Mouse (Mus musculus) megakaryocyte progenitor cell, adult 5-6 weeks (primary cell): ENCODE results near the gene Kri1. TPM values are rescaled to one million over a fixed set of nuclear protein-coding genes. Genes with fewer than 3 reads are reported as not detected.
"Not testable (repeated sequence)": the region's sequence is repeated elsewhere in the genome, so short reads cannot be mapped to it uniquely, and the experiment has no call there.

Experiments used
- ATAC-seq: replicated peaks from 2 replicates; pipeline ENCODE4 v1.8.0; 2016; ENCODE audit warnings: mild to moderate bottlenecking, moderate TSS enrichment, inconsistent platforms; ENCODE audit not compliant: poor library complexity
- total RNA-seq, 2 experiments: library from RNA; stranded (forward) in 1 of 2; stranded (reverse) in 1 of 2; fragments of 157-497, 149-512 nt in 1 of 2; fragments of 200-1000 nt in 1 of 2; gene quantifications; 2 replicates each; pipeline versions ENCODE4 v1.2.3 to v1.2.4; 2015 to 2017

Gene Kri1
- total RNA-seq (2015) (33.8 and 38.8 TPM in 2 replicates), total RNA-seq (2017) (83.1 and 87.6 TPM in 2 replicates)

DNA sequence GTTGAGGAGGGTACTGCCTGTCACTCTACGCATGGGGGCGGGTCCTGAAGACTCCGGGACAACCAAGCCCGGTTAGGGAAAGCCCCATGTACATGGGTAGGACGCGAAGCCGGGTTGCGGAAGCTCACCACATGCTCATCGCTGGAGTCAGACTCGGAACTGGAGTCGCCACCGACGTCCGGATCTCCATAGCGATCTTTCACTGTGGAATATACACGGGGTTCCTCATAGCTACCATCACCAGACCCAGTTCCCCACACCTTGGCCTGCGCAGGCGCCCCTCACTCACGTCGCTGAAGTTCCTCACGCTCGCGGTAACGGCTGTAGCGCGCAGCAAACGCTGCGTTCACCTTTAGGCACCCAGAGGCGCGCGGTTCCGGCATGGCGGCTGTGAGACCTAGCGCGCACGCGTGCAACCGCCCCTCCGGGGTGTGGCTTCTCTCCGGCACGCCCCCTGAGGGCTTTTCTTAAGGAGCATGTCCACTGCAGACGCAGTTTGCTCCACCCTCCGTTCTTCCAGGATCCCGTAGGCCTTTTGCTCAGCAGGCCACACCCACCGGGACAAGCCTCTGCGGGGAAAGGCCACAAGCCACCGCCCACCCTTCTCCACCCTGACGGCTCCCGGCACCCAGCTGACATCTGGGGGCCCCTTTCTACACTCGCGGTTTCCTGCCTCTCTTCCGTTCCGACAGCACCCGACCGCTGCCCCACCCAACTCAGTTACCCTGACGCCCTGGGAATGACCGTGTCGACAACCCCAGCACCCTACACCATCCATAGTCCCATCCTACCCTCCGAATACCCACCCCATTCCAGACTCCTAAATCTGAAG lies at the start of gene Kri1:
Gene Kri1, minus strand, starts transcription at position 399 of the 832 bp plus-strand sequence.
- ATAC-seq, result peak; percentile 67

DNA sequence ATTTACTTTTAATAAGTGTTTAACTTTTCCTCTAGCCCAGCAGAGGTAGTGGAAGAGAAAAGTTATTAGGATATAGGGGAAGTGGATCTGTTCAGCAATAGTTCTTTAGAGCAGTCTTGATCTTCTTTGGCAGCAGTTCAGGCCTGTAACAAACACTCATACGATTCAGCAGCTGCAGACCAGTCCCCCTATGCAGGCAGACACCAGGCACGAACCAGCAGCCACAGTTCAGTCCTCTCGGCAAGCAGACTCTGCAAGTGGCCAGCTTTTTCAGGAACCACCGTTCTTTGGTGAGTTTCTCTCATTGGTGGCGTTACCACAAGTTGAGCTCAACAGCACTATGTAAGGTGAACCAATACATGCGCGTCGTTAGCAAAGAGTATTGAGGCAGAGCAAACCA lies 48.7 kb upstream of the Kri1 start:
- no peak for ATAC-seq

GRCm38 (mm10) chr9:21335391-21335790 lies 47.6 kb upstream of the Kri1 start:
- ATAC-seq, result no peak

DNA sequence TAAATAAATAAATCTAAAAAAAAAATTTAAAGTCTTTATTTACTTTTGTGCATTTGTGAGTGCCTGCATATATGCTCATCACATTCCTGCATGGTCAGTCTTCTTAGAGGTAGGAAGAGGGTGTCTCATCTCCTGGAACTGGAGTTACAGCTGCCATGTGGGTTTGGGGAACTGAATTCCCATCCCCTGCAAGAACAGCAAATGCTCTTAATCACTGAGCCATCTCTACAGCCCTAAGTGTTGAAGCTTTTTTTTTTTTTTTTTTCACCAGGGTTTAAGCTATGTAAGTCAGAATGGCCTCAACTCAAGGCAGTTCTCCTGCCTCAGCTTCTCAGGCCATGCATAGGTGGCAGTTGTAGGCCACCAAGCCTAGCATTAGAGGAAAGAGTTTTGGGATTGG lies 47.0 kb upstream of the Kri1 start:
- no peak for ATAC-seq

GRCm38 (mm10) chr9:21333523-21333922 lies 45.8 kb upstream of the Kri1 start:
- no peak for ATAC-seq

- peak; percentile 73 for ATAC-seq
These were observed 44.6 kb upstream of the Kri1 start for GRCm38 (mm10) chr9:21332161-21333061.

DNA sequence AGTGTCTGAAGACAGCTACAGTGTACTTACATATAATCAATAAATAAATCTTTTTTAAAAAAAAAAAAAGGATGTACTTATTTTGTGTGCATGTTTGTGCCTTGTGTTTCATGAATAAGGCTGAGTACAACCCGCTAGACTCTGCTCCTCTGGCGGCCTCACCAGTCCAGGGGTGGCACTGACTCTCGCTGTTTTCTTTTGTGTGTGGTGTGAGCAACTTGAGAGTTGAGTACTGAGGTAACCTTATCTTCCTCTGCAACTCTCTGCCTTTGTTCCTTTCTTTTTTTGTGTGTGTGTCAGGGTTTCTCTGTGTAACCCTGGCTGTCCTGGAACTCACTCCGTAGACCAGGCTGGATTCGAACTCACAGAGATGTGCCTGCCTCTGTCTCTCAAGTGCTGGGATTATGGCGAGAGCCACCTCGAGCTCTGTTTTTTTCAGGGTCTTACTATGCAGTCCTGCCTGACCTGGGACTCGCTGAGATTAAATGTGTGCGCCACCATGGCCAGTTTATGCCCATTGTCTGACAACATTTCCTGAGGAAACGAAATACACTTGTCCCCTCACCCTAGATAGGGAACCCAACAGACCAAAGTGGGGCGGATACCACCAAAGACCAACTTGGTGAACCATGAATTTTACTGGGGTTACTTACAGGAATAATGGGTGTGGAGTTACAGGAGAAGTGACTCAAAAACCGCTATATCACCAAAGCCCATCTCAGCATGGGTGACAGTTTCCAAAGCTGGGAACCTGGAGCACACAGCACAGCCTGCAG lies 43.8 kb upstream of the Kri1 start:
- peak; percentile 24 for ATAC-seq

GRCm38 (mm10) chr9:21329699-21330289 lies 42.0 kb upstream of the Kri1 start:
- ATAC-seq, result no peak

DNA sequence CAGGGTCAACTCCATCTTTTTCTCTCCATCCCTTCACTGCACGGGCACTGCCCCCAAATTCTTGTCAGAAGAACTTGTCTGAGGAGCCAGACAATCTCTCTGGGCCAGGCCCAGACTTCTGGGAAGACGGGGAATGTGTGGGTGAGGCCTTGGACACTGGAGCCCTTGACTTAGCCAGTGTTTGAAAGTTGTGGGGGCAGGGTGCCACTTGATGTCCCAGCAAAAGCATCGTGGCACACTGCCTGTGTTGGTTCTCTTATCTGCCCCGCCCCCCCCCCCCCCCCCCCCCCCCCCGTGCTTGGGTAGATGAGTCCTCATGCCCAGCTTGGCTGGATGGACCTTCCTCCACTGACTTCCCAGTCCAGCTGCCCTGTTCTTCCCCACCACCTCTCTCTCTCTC lies 41.3 kb upstream of the Kri1 start:
- no peak for ATAC-seq

- peak; percentile 59 for ATAC-seq
These were observed 40.3 kb upstream of the Kri1 start for GRCm38 (mm10) chr9:21328041-21328440.

DNA sequence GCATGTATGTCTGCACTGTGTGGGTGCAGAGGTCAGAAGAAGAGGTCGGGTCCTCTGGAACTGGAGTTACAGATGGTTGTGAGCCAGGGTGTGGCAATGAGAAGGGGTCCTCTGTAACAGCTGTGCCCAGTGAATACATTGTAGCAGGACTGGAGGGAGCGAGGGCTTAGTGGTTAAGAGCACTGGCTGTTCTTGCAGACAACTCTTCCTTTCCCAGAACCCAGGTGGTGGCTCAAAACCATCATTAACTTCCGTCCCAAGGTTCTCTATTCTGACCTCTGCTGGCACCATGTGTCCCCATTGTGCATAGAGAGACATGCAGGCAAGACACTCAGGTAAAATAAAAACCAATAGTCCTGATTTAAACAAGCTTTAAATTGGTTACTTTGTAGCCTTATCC lies 39.8 kb upstream of the Kri1 start:
- peak; percentile 21; the same call in 1 of the 2 replicates for ATAC-seq

DNA sequence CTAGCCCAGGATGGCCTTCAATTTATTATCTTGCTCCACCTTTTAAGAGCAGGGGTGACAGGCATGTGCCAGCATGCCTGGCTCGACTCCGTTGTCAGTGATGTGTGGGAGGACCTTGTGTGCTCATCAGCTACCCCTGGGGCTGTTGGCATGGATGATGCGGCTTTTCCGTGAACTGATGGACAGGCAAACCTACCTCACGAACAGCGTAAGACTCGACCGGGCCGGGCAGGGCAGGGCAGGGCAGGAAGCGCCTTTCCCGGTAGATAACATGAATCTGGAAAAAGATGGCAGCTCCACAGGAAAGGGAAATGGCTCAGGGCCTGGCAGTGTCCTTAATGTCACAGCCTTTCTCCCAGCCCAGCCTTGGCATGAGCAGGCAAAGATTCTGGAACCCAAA lies 36.5 kb upstream of the Kri1 start:
- ATAC-seq, result no peak

GRCm38 (mm10) chr9:21322917-21323297 lies 35.1 kb upstream of the Kri1 start:
- not testable (repeated sequence) for ATAC-seq

DNA sequence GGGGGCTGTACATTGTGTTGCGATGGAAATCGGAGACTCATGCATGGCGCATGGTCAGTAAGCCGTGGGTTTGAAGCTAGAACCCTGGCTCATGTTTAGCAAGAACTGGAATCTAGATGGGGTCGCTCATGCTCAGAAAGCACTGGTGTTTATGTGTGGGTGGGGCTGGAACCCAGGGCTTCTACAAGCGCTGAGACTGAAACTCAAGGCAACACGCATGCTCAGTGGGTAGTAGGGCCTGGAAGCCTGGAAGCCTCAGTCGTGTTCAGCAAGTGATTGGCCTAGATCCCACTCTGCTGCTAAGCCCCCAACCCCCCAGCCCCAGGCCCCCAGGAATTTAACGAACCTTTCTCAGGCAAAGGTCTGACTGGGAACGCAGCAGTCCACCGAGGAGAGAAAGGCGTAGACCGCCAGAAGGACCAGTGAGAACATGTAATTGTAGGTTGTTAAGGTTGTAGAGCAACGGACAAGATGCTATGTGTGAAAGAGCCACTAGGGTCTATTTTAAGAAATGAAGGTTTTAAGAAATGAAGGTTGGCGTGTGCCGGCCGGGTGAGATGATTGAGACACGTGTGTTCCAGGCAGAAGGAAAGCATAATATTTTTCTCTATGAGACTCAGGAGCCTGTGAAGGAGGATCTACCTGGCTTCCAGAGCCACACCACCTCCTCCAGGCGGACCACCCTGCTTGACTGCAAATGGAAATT lies 34.6 kb upstream of the Kri1 start:
- 0 out of 2 replicates have a peak, but pooled peaks have one; percentile 21 for ATAC-seq

DNA sequence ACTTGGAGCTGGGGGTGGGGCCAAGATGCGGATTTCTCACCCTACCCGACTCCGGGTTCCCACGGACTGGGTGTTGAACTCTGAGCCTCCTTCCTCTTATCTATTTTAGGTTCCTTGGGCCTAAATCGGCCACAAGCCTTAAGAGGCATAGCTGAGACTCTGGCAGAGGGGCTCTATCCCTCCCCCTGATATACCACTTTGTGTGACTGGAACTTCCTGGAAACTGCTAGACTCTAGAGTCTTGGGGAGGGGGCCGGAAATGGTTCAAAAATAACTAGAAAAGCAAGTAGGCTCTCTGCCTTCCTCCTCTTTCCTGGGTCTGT lies 33.7 kb upstream of the Kri1 start:
- ATAC-seq, result peak; percentile 54

DNA sequence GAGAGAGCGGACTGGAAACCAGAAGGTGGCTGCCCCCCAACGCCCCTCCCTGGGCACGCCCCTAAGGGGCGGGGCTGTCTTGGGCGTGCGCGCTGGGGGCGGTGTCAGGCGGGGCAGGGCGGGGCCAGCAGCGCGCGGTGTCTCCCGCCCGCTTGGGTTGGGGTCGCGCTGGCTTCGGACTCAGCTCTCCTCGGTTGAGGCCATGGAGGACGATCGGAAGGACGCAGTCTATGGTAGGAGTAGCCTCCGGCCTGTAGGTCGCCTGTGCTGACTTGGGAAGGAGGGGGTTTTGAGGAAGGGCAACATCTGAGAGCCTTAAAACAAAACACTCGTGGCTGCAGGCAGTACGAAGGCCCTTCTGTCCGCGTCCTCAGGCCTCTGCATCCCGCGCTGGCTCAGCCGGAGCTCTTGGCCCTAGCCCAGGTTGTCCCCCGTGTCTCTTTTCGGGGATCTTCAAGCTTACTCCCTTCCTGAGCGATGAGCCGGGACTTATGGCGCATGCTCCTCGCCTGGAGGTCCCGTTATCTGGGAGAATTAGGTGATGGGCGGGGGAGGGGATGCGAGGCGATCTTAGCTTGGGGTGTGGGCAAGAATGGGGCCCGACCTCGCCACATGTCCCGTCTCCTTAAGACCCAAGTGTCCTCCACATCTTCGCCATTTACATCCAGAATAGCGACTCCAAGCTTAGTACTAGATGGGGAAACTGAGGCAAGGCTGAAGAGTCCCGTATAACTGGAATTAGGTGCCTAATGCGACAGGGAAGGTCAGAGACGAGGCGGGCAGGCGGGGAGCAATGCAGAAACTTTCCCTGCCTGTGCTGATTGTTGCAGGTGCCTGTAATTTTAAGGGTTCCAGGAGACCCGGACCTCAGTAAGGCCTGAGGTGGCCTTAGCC lies 33.1 kb upstream of the Kri1 start, which contains the start of gene Slc44a2:
Gene Slc44a2, plus strand, starts transcription at position 80 of the 894 bp plus-strand sequence.
- ATAC-seq, result peak; percentile 74

DNA sequence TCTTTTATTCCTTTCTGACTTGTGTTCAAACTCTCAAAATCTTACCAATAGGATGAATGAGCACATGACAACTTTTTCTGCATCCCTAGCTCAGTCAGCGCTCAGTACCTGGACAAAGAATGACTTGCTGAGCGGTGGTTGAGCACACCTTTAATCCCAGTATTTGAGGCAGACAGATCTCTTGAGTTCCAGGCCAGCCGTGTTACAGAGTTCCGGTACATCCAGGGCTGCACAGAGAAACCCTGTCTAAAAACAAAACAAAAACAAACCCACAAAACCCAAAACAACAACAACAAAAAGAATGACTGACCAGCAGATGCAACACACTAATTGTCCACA lies 32.5 kb upstream of the Kri1 start:
- no peak for ATAC-seq

- ATAC-seq, result no peak
These were observed 31.7 kb upstream of the Kri1 start for GRCm38 (mm10) chr9:21319503-21319902.

- no peak for ATAC-seq
These were observed 31.0 kb upstream of the Kri1 start for GRCm38 (mm10) chr9:21318792-21319191.
